Comparison of ENCODE assay signal across 10 mouse cellular contexts in genomic region chr15:20448861-20449663, GRCm38 (mm10). TPM values are rescaled to one million over a fixed set of nuclear protein-coding genes. Genes with fewer than 3 reads are reported as not detected.
DNase-seq lines count a peak whose midpoint lies in the region; ATAC-seq lines count a peak whose summit lies in the region.
"Had no signal": no experiment of that assay in that cellular context is flagged by ENCODE, and none has a peak within 500 bp of the region (broad histone marks: within the 10 kb centered on the region; RNA-seq: fewer than 3 reads in every experiment).

TSS of gene Cdh12 (plus strand) at chr15:20449265.

- peak within 1 kb of the TSS; percentile 37 for H3K9ac ChIP-seq in forebrain, embryonic 15.5 days (replicated peaks)
- H3K9ac ChIP-seq in neural tube, embryonic 13.5 days = peak within 1 kb of the TSS; percentile 67

- ATAC-seq in forebrain, embryonic 15.5 days (replicated peaks) = peak; percentile 88
- peak; percentile 96 for ATAC-seq in neural tube, embryonic 13.5 days (ENCODE audit: low read depth)
- ATAC-seq: Patski had no signal

- peak within 1 kb of the TSS; percentile 45 for H3K4me3 ChIP-seq in forebrain, embryonic 15.5 days
- H3K4me3 ChIP-seq in neural tube, embryonic 13.5 days = peak within 1 kb of the TSS; percentile 44

- H3K27ac ChIP-seq in forebrain, embryonic 15.5 days (replicated peaks) = no peak within 1 kb of the TSS
- H3K27ac ChIP-seq in neural tube, embryonic 13.5 days (replicated peaks) = no peak within 1 kb of the TSS

- DNase-seq in layer of hippocampus, adult 11-12 months (ENCODE audit: low spot score) = peak; percentile 46
- no peak for DNase-seq in layer of hippocampus, adult 9-10 months (ENCODE audit: low spot score)
- peak; percentile 55 to 58 for DNase-seq in layer of hippocampus, postnatal 36 days
- DNase-seq in natural killer cell, adult 2 months (ENCODE audit: low spot score in 2 of 2) = no peak
- DNase-seq in gastrocnemius, postnatal 25 days = no peak
- DNase-seq in spleen, adult 18-20 months = no peak

- 1% methylated on average over 18 of the region's 18 CpGs for WGBS in forebrain, embryonic 15.5 days
- WGBS in neural tube, embryonic 13.5 days = 9% methylated on average over 18 of the region's 18 CpGs

- no peaks in the 10 kb centered on the region for H3K9me3 ChIP-seq in forebrain, embryonic 15.5 days
- H3K9me3 ChIP-seq in neural tube, embryonic 13.5 days = no peaks in the 10 kb centered on the region

- H3K36me3 ChIP-seq in forebrain, embryonic 15.5 days = no peaks in the 10 kb centered on the region
- no peaks in the 10 kb centered on the region for H3K36me3 ChIP-seq in neural tube, embryonic 13.5 days

- peaks cover 11% of the 10 kb centered on the region; the same call in 1 of the 2 replicates for H3K4me1 ChIP-seq in forebrain, embryonic 15.5 days
- H3K4me1 ChIP-seq in neural tube, embryonic 13.5 days (replicated peaks) = peaks cover 7% of the 10 kb centered on the region

- H3K4me2 ChIP-seq in forebrain, embryonic 15.5 days (replicated peaks) = peak within 1 kb of the TSS; percentile 66
- H3K4me2 ChIP-seq in neural tube, embryonic 13.5 days = peak within 1 kb of the TSS; percentile 62

- H3K27me3 ChIP-seq in forebrain, embryonic 15.5 days = no peaks in the 10 kb centered on the region
- no peaks in the 10 kb centered on the region for H3K27me3 ChIP-seq in neural tube, embryonic 13.5 days

RNA-seq across cellular contexts. Expression of gene Cdh12, which starts in this region (rescaled TPM):
- polyA plus RNA-seq in forebrain, embryonic 15.5 days (2015; fragmentation: Nextera tagmentation; extraction: Ambion mirVana) = 4.1 and 5.6 TPM in 2 replicates
- total RNA-seq in layer of hippocampus, postnatal 36 days (2021) = 10 to 100 TPM; 27.0 to 28.9 TPM
- polyA plus RNA-seq in neural tube, embryonic 13.5 days (2015; fragmentation: Nextera tagmentation; extraction: Ambion mirVana) = 5.1 and 6.9 TPM in 2 replicates
- not detected for total RNA-seq in gastrocnemius, postnatal 25 days (2021)
- polyA plus RNA-seq: large intestine, adult 2 months; Patski had no signal

Comparison
In these comparisons a context has a peak if more than half of its experiments do, and no peak if none do; other contexts are left out.
1. RNA of gene Cdh12 (total RNA-seq): 27.0 to 28.9 TPM in layer of hippocampus, postnatal 36 days; not detected in gastrocnemius, postnatal 25 days; every median in the first group is over 10 times any median in the second.
2. DNase-seq: peak in layer of hippocampus, adult 11-12 months (single experiment) and layer of hippocampus, postnatal 36 days (2 of 2); none in layer of hippocampus, adult 9-10 months (single experiment), natural killer cell, adult 2 months (0 of 2), gastrocnemius, postnatal 25 days (single experiment) and spleen, adult 18-20 months (0 of 2).